Mouse (Mus musculus) erythroblast, adult 5-6 weeks (primary cell): ENCODE measurements at regions not wholly inside any gene's neighbourhood (a gene's known extent, or its start where the extent isn't known, plus 50 kb on each side); places are given as distances from the start of the nearest gene placed in this dataset.

Experiments used
- ATAC-seq: replicated peaks from 2 replicates; pipeline ENCODE4 v1.8.0; 2016; ENCODE audit warnings: moderate number of reproducible peaks, mild to moderate bottlenecking, moderate TSS enrichment, inconsistent platforms; ENCODE audit not compliant: poor library complexity, low FRiP score, severe bottlenecking

DNA sequence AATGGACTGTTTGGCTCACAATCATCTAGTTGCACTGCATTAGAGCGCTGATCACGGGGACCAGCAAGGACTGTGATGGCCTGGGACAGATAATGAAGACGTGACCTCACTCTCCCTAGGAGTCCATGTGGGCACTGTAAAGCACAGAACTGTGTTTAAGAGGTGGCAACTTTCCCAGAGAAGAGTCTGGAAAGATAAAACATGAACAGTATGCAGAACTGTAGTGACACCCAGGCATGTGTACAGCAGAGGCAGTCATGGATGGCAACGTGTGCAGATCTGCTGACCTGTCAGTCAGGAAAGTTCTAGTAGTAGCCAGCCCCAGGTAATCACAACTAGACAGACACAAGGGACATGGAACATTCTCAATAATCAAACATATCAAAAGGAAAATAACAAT, 63.8 kb upstream of the Peli1 start:
- no peak for ATAC-seq

DNA sequence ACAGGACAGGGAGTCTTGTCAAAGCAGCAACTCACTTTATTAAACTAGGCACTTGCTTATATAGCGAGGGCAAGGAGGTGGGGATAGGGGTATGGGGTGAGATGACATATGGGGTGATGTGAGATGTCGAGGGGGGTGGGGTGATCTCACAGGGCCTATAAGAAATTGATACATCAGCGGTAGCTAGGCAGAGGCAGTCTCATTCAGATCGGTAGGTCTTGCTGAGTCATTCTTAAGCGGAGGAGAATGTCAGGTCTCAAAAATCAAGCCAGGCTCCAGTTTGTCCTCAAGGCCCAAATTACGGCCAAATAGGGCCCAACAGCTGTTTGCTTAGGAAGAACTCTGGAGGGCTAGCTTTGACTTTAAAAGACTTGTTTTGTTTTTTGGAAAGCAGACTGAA, 60.7 kb upstream of the Peli1 start:
- ATAC-seq = no peak

GRCm38 (mm10) chr11:21031816-21032215, 59.3 kb upstream of the Peli1 start:
- ATAC-seq = no peak

DNA sequence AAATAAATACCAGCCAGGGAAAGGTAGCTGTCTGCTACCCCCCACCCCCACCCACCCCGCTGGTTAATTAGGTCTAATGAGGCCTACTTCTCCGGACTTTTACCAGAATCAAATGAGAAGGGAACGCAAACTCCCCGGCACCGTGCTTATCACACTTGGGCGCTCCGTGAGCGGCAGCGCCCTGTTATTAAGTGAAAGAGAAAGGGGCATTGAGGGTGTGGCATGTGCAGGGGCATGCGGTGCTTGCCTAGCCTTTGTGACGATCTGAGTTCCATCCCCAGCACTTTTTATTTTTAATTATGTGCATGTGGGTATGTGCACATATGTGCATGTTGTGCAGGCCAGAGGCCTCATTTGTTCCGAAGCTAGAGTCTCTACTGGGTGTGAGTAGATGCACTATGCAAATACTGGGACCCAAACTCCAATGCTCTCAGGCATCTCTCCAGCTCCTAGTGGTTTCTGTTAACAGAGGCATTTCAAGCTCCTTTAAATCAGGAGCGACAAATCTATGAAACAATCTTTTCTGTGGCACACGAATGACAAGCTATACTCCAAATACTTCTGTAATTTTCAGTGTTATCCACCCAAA, 57.8 kb upstream of the Peli1 start:
- ATAC-seq = no peak

DNA sequence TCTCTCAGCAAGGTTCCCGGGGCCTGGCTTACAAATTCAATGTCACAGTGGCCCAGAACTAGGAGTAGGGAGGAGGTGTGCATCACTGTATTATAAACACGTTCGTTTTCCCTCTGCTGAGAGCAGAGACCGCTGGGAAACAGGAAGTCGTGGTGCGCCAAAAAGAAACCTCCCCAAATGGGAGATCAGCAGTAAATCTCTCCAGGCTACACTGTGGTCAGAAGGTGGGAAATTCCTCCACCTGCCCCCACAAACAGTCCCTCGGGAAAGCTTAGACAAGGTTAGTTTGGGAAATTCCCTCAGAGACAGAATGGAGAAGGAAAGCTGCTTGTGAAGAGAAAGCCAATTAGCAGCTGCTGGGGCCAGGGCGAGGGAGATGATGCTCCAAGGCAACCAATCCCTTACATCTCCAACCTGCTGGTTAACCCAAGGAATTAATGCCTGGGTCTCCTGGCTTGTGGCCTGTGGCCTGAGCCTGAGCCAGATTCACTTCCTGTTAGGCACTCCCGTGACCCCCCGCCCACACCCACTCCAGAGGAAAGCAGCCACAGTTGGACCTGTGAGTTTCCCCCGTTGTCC, 57.2 kb upstream of the Peli1 start:
- ATAC-seq = no peak

DNA sequence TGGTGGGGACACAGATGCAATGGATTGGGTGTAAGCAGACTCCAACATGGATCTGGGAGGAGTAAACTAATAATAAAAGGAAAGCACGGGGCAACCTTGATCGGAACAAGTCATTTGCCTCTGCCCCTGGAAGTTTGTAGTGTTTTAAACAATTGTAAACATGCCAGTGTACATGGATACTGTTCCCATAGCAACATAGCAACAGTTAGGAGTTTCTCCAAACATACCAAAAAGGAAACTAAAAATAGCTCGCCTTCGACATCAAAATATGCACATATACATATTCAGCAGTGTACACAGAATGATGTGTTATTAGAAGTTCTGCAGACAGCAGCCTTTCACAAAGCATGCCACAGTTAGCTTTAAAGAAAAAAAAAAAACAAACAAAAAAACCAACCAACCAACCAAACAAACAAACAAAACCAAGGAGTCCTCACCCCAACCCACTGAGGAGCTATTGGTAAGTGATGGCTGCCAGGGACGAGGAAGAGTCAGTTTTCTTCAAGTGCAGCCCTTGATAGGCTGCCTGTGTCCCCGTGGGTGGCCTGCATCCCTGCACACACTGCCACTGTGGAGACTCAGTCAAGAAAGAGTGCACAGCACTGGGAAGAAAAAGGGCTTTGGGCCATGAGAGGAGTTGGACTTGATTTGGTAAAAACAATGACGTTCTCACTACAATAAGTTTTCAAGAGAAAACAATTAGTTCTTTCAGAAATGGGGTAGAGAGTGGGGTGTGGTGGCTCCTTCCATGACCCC, 54.8 kb upstream of the Peli1 start:
- ATAC-seq = no peak

GRCm38 (mm10) chr11:21037267-21037906, 53.7 kb upstream of the Peli1 start:
- no peak for ATAC-seq

- ATAC-seq = no peak
These were observed 49.9 kb upstream of the Peli1 start for GRCm38 (mm10) chr11:21041201-21041600.
